8 mouse cellular contexts compared by ENCODE assay signal in the genomic region with DNA sequence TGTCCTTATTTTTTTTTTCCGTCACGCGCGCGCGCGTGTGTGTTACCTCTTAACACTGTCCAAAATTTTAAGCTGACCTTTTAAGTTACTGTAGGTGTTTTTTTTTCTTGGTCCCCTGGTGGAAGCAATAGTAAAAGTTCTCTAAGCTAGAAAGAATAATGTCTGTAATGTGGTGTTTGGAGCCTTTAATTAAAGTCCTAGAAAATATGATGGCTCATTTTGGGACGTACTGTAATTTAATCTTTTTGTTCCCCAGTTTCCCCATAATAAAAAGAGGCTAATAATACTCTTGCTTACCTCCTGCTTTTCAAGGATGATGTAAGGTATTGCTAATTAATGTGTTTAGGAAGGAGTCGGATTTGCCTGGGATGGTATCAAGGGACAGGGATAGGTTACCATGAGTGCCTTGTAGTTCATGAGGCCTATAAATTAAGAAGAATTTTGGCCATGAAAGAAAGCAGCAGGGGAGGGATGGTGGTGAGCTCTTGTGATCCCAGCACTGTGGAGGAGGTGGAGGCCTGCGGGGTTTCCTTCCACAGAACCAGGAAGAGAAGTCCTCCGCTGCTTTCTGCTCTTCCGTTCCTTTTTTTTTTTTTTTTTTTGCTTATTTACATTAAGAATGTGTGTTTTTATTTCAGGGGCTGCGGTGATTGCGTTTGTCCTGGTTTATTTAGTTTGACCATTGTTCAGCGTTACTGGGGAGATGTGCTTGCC. TPM values are rescaled to one million over a fixed set of nuclear protein-coding genes. Genes with fewer than 3 reads are reported as not detected.
A peak's percentile ranks its signal among the peaks of the same experiment; 100 is the strongest.
DNase-seq lines count a peak whose midpoint lies in the region; ATAC-seq and TF ChIP-seq lines count a peak whose summit lies in the region.

No protein-coding gene starts in this region.

- WGBS in forebrain, embryonic 14.5 days: 0% methylated on average over 15 of the region's 15 CpGs
- 5% methylated on average over 15 of the region's 15 CpGs for WGBS in liver, embryonic 11.5 days
- WGBS in stomach, embryonic 15.5 days: 1% methylated on average over 15 of the region's 15 CpGs

- peak overlapping the region; percentile 99 for H3K9ac ChIP-seq in forebrain, embryonic 14.5 days (ENCODE audit: low read length)
- H3K9ac ChIP-seq in liver, embryonic 11.5 days (ENCODE audit: low read depth, low read length): peak overlapping the region; percentile 98
- peak overlapping the region; percentile 98; the same call in 1 of the 2 replicates for H3K9ac ChIP-seq in stomach, embryonic 15.5 days

- peak overlapping the region; percentile 100; the same call in 1 of the 2 replicates for H3K27ac ChIP-seq in forebrain, embryonic 14.5 days (ENCODE audit: low read depth, low read length)
- peak overlapping the region; percentile 97; the same call in 1 of the 2 replicates for H3K27ac ChIP-seq in liver, embryonic 11.5 days (ENCODE audit: low read depth, low read length)
- peak overlapping the region; percentile 99 for H3K27ac ChIP-seq in stomach, embryonic 15.5 days

- no peak for TF ChIP-seq CTCF in E14TG2a.4 (conservative IDR thresholded peaks at IDR 0.05; ENCODE audit: low read length)

- peak; percentile 61 for DNase-seq in cerebellum, adult 9-10 months
- DNase-seq in cerebellum, adult 11 months: no peak
- peak; percentile 42 for DNase-seq in forebrain, embryonic 14.5 days (ENCODE audit: low spot score)
- no peak for DNase-seq in liver, embryonic 11.5 days (ENCODE audit: low spot score)
- no peak for DNase-seq in left cerebral cortex, adult 18-20 months (ENCODE audit: low spot score in 2 of 2)
- DNase-seq in adrenal gland, postnatal 4 days (ENCODE audit: low spot score in 2 of 2): no peak

- H3K4me2 ChIP-seq in forebrain, embryonic 14.5 days (ENCODE audit: low read length): peak overlapping the region; percentile 53
- peak overlapping the region; percentile 86 for H3K4me2 ChIP-seq in liver, embryonic 11.5 days
- peak overlapping the region; percentile 68 for H3K4me2 ChIP-seq in stomach, embryonic 15.5 days

- H3K27me3 ChIP-seq in E14TG2a.4 (ENCODE audit: insufficient read depth, low read length): no peaks in the 10 kb centered on the region
- H3K27me3 ChIP-seq in forebrain, embryonic 14.5 days (replicated peaks; ENCODE audit: control insufficient read depth, insufficient read depth, low read length): no peaks in the 10 kb centered on the region
- no peaks in the 10 kb centered on the region for H3K27me3 ChIP-seq in liver, embryonic 11.5 days (replicated peaks; ENCODE audit: control insufficient read depth, insufficient read depth, low read length)
- no peaks in the 10 kb centered on the region for H3K27me3 ChIP-seq in stomach, embryonic 15.5 days (replicated peaks)

- peak overlapping the region; percentile 93 for H3K4me3 ChIP-seq in E14TG2a.4 (replicated peaks; ENCODE audit: low read length)
- peak overlapping the region; percentile 92 for H3K4me3 ChIP-seq in forebrain, embryonic 14.5 days (ENCODE audit: low read depth, low read length)
- peak overlapping the region; percentile 90 for H3K4me3 ChIP-seq in liver, embryonic 11.5 days (ENCODE audit: low read depth, low read length)
- H3K4me3 ChIP-seq in stomach, embryonic 15.5 days (replicated peaks): peak overlapping the region; percentile 83

- no peak for ATAC-seq in forebrain, embryonic 14.5 days
- ATAC-seq in liver, embryonic 11.5 days (replicated peaks; ENCODE audit: low FRiP score): no peak
- ATAC-seq in stomach, embryonic 15.5 days (ENCODE audit: insufficient read depth, low FRiP score, low read depth): no peak

- no peaks in the 10 kb centered on the region for H3K9me3 ChIP-seq in E14TG2a.4 (ENCODE audit: low read length)
- no peaks in the 10 kb centered on the region for H3K9me3 ChIP-seq in forebrain, embryonic 14.5 days (replicated peaks; ENCODE audit: control insufficient read depth, low read length)
- no peaks in the 10 kb centered on the region for H3K9me3 ChIP-seq in liver, embryonic 11.5 days (ENCODE audit: control insufficient read depth, low read length)
- H3K9me3 ChIP-seq in stomach, embryonic 15.5 days: no peaks in the 10 kb centered on the region

- peaks cover 67% of the 10 kb centered on the region for H3K4me1 ChIP-seq in E14TG2a.4 (replicated peaks; ENCODE audit: low read depth, low read length)
- peaks cover 31% of the 10 kb centered on the region for H3K4me1 ChIP-seq in forebrain, embryonic 14.5 days (ENCODE audit: control insufficient read depth, insufficient read depth, low read length)
- peaks cover 32% of the 10 kb centered on the region for H3K4me1 ChIP-seq in liver, embryonic 11.5 days (replicated peaks; ENCODE audit: control insufficient read depth, insufficient read depth, low read length)
- H3K4me1 ChIP-seq in stomach, embryonic 15.5 days: peaks cover 36% of the 10 kb centered on the region

- H3K36me3 ChIP-seq in E14TG2a.4 (ENCODE audit: insufficient read depth, low read length): peaks cover 30% of the 10 kb centered on the region
- H3K36me3 ChIP-seq in forebrain, embryonic 14.5 days (ENCODE audit: control insufficient read depth, insufficient read depth, low read length): 0 out of 2 replicates have a peak, but pooled peaks cover 2% of the 10 kb centered on the region
- H3K36me3 ChIP-seq in liver, embryonic 11.5 days (ENCODE audit: control insufficient read depth, insufficient read depth, low read length): no peaks in the 10 kb centered on the region
- 0 out of 2 replicates have a peak, but pooled peaks cover 3% of the 10 kb centered on the region for H3K36me3 ChIP-seq in stomach, embryonic 15.5 days

RNA-seq across cellular contexts. Expression of a gene that starts 0.8 kb away (rescaled TPM):
- polyA plus RNA-seq in forebrain, embryonic 14.5 days (2014; fragmentation: Nextera tagmentation; extraction: Ambion mirVana): 26.7 and 28.6 TPM in 2 replicates
- 11.5 and 12.4 TPM in 2 replicates for polyA plus RNA-seq in liver, embryonic 11.5 days (2014; fragmentation: Nextera tagmentation; extraction: Ambion mirVana)
- polyA plus RNA-seq in stomach, embryonic 15.5 days (2015; fragmentation: Nextera tagmentation; extraction: Ambion mirVana): 44.3 and 47.6 TPM in 2 replicates
- total RNA-seq in left cerebral cortex, adult 18-20 months (2021): 10 to 100 TPM; 16.6 to 17.1 TPM
- total RNA-seq in adrenal gland, postnatal 4 days (2021): 10 to 100 TPM; 46.2 to 47.0 TPM

RNA-seq across cellular contexts. Expression of a gene that starts 1.7 kb away (rescaled TPM):
- polyA plus RNA-seq in forebrain, embryonic 14.5 days (2014; fragmentation: Nextera tagmentation; extraction: Ambion mirVana): 35.1 and 42.9 TPM in 2 replicates
- polyA plus RNA-seq in liver, embryonic 11.5 days (2014; fragmentation: Nextera tagmentation; extraction: Ambion mirVana): 26.0 and 31.6 TPM in 2 replicates
- polyA plus RNA-seq in stomach, embryonic 15.5 days (2015; fragmentation: Nextera tagmentation; extraction: Ambion mirVana): 39.6 and 40.3 TPM in 2 replicates
- 10 to 100 TPM; 75.9 to 85.6 TPM for total RNA-seq in left cerebral cortex, adult 18-20 months (2021)
- 10 to 100 TPM; 78.5 to 82.9 TPM for total RNA-seq in adrenal gland, postnatal 4 days (2021)

Comparison
In these comparisons a context has a peak if more than half of its experiments do, and no peak if none do; other contexts are left out.
1. DNase-seq: peak in cerebellum, adult 9-10 months (single experiment) and forebrain, embryonic 14.5 days (single experiment); none in cerebellum, adult 11 months (single experiment), liver, embryonic 11.5 days (single experiment), left cerebral cortex, adult 18-20 months (0 of 2) and adrenal gland, postnatal 4 days (0 of 2).
2. Peak in every context shown above with its lines, with median percentiles within 50 percentile points of each other: H3K4me3 ChIP-seq, H3K27ac ChIP-seq, H3K4me2 ChIP-seq and H3K9ac ChIP-seq.